Mouse (Mus musculus) erythroblast, embryonic 14.5 days (primary cell): ENCODE measurements around the gene Meis1.

Experiments
- GATA1 ChIP-seq: IDR thresholded peaks from 2 replicates; pipeline ENCODE4 v1.6.1; 2012; ENCODE audit warnings: low read length, inconsistent platforms, mixed read lengths
- TAL1 ChIP-seq: IDR thresholded peaks from 3 replicates; pipeline ENCODE4 v1.6.1; 2012; ENCODE audit warnings: low read length, inconsistent platforms, mixed read lengths

- TF ChIP-seq TAL1, result no peak
- no peak for TF ChIP-seq GATA1
These were observed 91.4 kb downstream of the Meis1 start for GRCm38 (mm10) chr11:18927351-18927750.
